Mouse (Mus musculus): ENCODE data around the gene Hoxc13. TPM values are rescaled to one million over a fixed set of nuclear protein-coding genes. Genes with fewer than 3 reads are reported as not detected.
A peak's percentile ranks its signal among the peaks of the same experiment; 100 is the strongest.

The Hoxc13 gene
- total and polyA plus RNA-seq, 3 experiments: not detected

DNA sequence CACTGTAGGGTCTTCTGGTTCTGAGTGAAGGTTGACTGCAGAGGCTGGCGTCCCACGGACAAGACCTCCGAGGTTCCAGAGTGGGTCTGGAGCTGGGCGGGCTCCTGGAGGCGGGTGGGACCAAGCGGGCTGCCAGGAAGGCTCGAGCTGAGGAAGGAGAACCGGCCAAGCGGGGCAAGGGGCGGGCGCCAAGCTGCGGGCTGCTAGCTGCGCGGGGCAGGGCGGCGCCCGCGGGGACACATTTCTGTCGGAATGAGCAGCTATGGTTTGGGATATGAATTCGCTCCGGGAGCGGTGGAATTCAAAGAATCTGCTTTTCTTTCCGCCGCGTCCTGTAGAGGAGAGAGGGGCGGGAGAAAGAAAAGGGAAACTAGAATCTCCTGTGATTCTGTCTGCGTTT is 14.0 kb downstream of the Hoxc13 start:
- H3K27me3 ChIP-seq (ENCODE audit: insufficient read depth, low read length): peaks cover 89% of the 10 kb centered on the region
- DNase-seq (ENCODE audit: low spot score) (no peak), ATAC-seq (ENCODE audit: extremely low read depth, insufficient number of reproducible peaks, low FRiP score, poor library complexity, severe bottlenecking) (no peak)
- TF ChIP-seq GATA2 (IDR thresholded peaks at IDR 0.05; ENCODE audit: borderline replicate concordance, low read depth, low read length): no peak
- H3K36me3 ChIP-seq (replicated peaks): no peaks in the 10 kb centered on the region
- peaks cover 4% of the 10 kb centered on the region for H3K4me1 ChIP-seq (ENCODE audit: insufficient read depth, low read depth, low read length)
- peaks cover 6% of the 10 kb centered on the region for H3K9me3 ChIP-seq (replicated peaks)
- no peak overlapping the region for H3K4me3 ChIP-seq (ENCODE audit: low read depth, low read length)

GRCm38 (mm10) chr15:102936279-102936972 is 15.5 kb downstream of the Hoxc13 start, which contains the start of gene Hoxc12:
Gene Hoxc12, plus strand, starts transcription at chr15:102936757.
- Histone ChIP-seq H3K4me1 (ENCODE audit: insufficient read depth, low read depth, low read length) (peaks cover 4% of the 10 kb centered on the region), H3K4me3 (ENCODE audit: low read depth, low read length) (peak within 1 kb of the TSS; percentile 44; the same call in 1 of the 2 replicates), H3K9me3 (replicated peaks) (peaks cover 6% of the 10 kb centered on the region), H3K36me3 (replicated peaks) (no peaks in the 10 kb centered on the region), H3K27me3 (ENCODE audit: insufficient read depth, low read length) (peaks cover 86% of the 10 kb centered on the region)
- TF ChIP-seq GATA1 (IDR thresholded peaks at IDR 0.05; ENCODE audit: borderline replicate concordance, low read length) (no peak), POLR2AphosphoS5 (IDR thresholded peaks at IDR 0.05; ENCODE audit: insufficient replicate concordance, low read depth, low read length) (no peak), TAL1 (conservative IDR thresholded peaks at IDR 0.05; ENCODE audit: low read depth, low read length) (no peak), GATA2 (IDR thresholded peaks at IDR 0.05; ENCODE audit: borderline replicate concordance, low read depth, low read length) (no peak), CTCF (IDR thresholded peaks at IDR 0.05; ENCODE audit: low read depth, low read length) (no peak)
- DNase-seq (ENCODE audit: low spot score) (no peak), ATAC-seq (ENCODE audit: extremely low read depth, insufficient number of reproducible peaks, low FRiP score, poor library complexity, severe bottlenecking) (no peak)

DNA sequence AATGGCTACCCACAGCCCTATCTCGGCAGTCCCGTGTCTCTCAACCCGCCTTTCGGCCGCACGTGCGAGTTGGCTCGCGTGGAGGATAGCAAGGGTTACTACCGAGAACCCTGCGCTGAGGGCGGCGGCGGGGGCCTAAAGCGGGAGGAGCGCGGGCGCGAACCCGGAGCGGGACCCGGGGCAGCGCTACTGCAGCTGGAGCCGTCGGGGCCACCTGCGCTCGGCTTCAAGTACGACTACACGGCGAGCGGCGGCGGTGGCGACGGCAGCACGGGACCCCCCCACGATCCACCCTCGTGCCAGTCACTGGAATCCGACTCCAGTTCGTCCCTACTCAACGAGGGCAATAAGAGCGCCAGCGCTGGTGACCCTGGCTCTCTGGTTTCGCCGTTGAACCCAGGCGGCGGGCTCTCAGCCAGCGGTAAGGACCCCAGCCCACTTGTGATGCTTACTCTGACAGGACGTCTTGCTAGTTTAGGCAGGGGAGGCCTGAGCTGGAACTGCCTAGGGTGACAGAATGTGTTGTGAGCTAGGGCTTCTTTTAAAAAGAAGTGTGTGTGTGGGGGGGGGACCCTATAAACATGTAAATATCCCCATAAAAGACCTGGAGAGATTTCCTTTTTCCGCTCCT is 16.2 kb downstream of the Hoxc13 start:
- Histone ChIP-seq H3K4me1 (ENCODE audit: insufficient read depth, low read depth, low read length) (peaks cover 4% of the 10 kb centered on the region), H3K4me3 (ENCODE audit: low read depth, low read length) (peak overlapping the region; percentile 44; the same call in 1 of the 2 replicates), H3K36me3 (replicated peaks) (no peaks in the 10 kb centered on the region), H3K9me3 (replicated peaks) (peaks cover 6% of the 10 kb centered on the region), H3K27me3 (ENCODE audit: insufficient read depth, low read length) (peaks cover 86% of the 10 kb centered on the region)
- no peak for TF ChIP-seq CTCF (IDR thresholded peaks at IDR 0.05; ENCODE audit: low read depth, low read length)
- no peak for TF ChIP-seq TAL1 (conservative IDR thresholded peaks at IDR 0.05; ENCODE audit: low read depth, low read length)
- no peak for TF ChIP-seq GATA2 (IDR thresholded peaks at IDR 0.05; ENCODE audit: borderline replicate concordance, low read depth, low read length)
- no peak for TF ChIP-seq GATA1 (IDR thresholded peaks at IDR 0.05; ENCODE audit: borderline replicate concordance, low read length)
- TF ChIP-seq POLR2AphosphoS5 (IDR thresholded peaks at IDR 0.05; ENCODE audit: insufficient replicate concordance, low read depth, low read length): no peak
- DNase-seq (ENCODE audit: low spot score) (no peak), ATAC-seq (ENCODE audit: extremely low read depth, insufficient number of reproducible peaks, low FRiP score, poor library complexity, severe bottlenecking) (no peak)

DNA sequence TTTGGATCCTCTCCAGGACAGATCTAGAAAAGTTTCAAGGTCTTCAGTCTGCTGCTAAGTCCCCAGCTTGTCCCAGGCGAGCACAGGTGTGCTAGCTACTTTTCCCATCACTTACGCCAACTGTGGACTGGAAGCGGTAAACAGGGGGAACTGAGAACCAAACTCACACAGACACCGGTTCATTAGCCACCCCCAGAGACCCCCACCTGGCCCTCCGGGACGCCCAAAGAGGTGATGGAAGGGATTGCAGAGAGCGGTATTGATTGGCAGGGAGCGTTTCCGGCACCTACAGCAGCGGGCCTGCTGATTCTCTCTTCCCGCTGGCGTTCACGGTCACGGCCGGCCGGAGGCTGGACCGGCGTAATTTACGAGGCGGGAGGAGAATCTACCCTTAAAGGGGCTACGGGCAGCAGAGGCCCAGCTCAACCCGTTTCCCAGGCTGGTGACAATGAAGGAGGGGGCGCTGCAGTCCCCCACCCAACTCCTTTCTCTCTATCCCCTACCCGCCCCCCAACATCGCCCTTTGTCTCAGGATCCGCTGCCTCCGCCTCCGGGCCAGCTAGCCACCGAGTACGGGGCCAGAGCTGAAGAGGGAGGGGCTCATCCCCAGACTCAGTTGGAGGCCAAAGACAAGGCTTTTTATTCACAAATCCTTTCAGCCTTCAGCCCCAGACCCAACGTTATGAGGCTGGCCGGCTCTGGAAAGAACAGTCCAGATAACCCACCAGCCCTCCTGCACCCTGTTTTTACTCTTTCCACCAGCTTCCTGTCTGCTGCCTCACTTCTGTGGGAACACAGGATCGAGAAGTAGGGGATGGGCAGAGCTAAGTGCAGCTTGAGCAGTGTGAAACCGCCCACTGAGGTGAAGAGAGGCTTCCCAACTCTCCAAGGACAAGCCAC is 18.6 kb downstream of the Hoxc13 start:
- Histone ChIP-seq H3K36me3 (replicated peaks) (no peaks in the 10 kb centered on the region), H3K4me1 (ENCODE audit: insufficient read depth, low read depth, low read length) (peaks cover 15% of the 10 kb centered on the region), H3K27me3 (ENCODE audit: insufficient read depth, low read length) (peaks cover 80% of the 10 kb centered on the region), H3K9me3 (replicated peaks) (peaks cover 6% of the 10 kb centered on the region), H3K4me3 (ENCODE audit: low read depth, low read length) (no peak overlapping the region)
- ATAC-seq (ENCODE audit: extremely low read depth, insufficient number of reproducible peaks, low FRiP score, poor library complexity, severe bottlenecking) (no peak), DNase-seq (ENCODE audit: low spot score) (no peak)
- TF ChIP-seq TAL1 (conservative IDR thresholded peaks at IDR 0.05; ENCODE audit: low read depth, low read length): no peak
- TF ChIP-seq POLR2AphosphoS5 (IDR thresholded peaks at IDR 0.05; ENCODE audit: insufficient replicate concordance, low read depth, low read length): no peak
- no peak for TF ChIP-seq GATA1 (IDR thresholded peaks at IDR 0.05; ENCODE audit: borderline replicate concordance, low read length)
- TF ChIP-seq GATA2 (IDR thresholded peaks at IDR 0.05; ENCODE audit: borderline replicate concordance, low read depth, low read length): no peak
- TF ChIP-seq CTCF (IDR thresholded peaks at IDR 0.05; ENCODE audit: low read depth, low read length): no peak

DNA sequence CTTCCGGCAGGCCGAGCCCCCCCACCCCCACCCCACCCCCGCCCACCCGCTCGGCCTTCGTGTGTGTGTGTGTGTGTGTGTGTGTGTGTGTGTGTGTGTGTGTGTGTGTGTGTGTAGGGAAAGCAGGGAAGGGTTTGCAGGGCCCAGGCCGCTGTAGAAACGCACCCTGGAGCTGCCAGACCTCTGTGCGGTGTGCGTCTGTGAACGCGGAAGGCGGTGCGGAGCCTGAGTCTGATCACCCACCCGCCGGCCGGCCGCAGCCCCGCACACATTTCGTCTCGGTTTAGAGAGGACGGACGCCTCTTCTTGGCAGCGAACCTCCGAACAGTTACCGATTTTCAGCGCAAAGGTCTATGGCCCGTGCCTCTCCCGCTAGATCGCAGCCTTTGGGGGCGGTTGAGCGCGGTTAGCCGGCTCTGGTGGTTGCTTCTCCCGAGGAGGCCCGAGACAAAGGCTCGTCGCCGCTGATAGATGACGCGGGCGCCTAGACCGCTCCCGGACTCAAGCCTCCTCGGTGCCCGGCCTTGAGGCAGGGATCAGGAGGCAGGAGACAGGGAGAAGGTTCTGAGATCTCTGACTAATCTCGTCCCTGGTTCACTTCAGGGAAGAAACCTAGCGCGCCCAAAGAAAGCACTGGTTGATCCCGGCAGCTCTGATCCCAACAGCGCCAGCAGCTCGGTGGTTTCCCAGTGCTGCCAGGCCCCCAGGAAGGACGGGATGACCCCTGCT is 22.0 kb downstream of the Hoxc13 start:
- no peak for TF ChIP-seq GATA2 (IDR thresholded peaks at IDR 0.05; ENCODE audit: borderline replicate concordance, low read depth, low read length)
- no peak for TF ChIP-seq CTCF (IDR thresholded peaks at IDR 0.05; ENCODE audit: low read depth, low read length)
- TF ChIP-seq TAL1 (conservative IDR thresholded peaks at IDR 0.05; ENCODE audit: low read depth, low read length): no peak
- no peak for TF ChIP-seq POLR2AphosphoS5 (IDR thresholded peaks at IDR 0.05; ENCODE audit: insufficient replicate concordance, low read depth, low read length)
- no peak for TF ChIP-seq GATA1 (IDR thresholded peaks at IDR 0.05; ENCODE audit: borderline replicate concordance, low read length)
- DNase-seq (ENCODE audit: low spot score) (no peak), ATAC-seq (ENCODE audit: extremely low read depth, insufficient number of reproducible peaks, low FRiP score, poor library complexity, severe bottlenecking) (no peak)
- H3K4me3 ChIP-seq (ENCODE audit: low read depth, low read length): peak overlapping the region; percentile 66
- H3K9me3 ChIP-seq (replicated peaks): no peaks in the 10 kb centered on the region; the same call in 1 of the 2 replicates
- H3K36me3 ChIP-seq (replicated peaks): no peaks in the 10 kb centered on the region
- peaks cover 28% of the 10 kb centered on the region for H3K4me1 ChIP-seq (ENCODE audit: insufficient read depth, low read depth, low read length)
- H3K27me3 ChIP-seq (ENCODE audit: insufficient read depth, low read length): peaks cover 70% of the 10 kb centered on the region
